13 mouse cellular contexts compared by ENCODE assay signal in genomic region chr19:6971644-6972043, GRCm38 (mm10). TPM values are rescaled to one million over a fixed set of nuclear protein-coding genes. Genes with fewer than 3 reads are reported as not detected.
A peak's percentile ranks its signal among the peaks of the same experiment; 100 is the strongest.
DNase-seq lines count a peak whose midpoint lies in the region; ATAC-seq lines count a peak whose summit lies in the region.
"Had no signal": no experiment of that assay in that cellular context is flagged by ENCODE, and none has a peak within 500 bp of the region (broad histone marks: within the 10 kb centered on the region; RNA-seq: fewer than 3 reads in every experiment).

No protein-coding gene starts in this region.

- no peaks in the 10 kb centered on the region for H3K9me3 ChIP-seq in hindbrain, embryonic 16.5 days (ENCODE audit: control insufficient read depth, low read length)
- H3K9me3 ChIP-seq in hindbrain, embryonic 11.5 days (ENCODE audit: control insufficient read depth, low read length): no peaks in the 10 kb centered on the region
- H3K9me3 ChIP-seq in embryonic facial prominence, embryonic 14.5 days (ENCODE audit: control insufficient read depth, low read length): no peaks in the 10 kb centered on the region

- no peak overlapping the region for H3K4me3 ChIP-seq in hindbrain, embryonic 16.5 days (ENCODE audit: low read length)
- H3K4me3 ChIP-seq in hindbrain, embryonic 11.5 days (ENCODE audit: low read depth, low read length): no peak overlapping the region
- H3K4me3 ChIP-seq in embryonic facial prominence, embryonic 14.5 days (ENCODE audit: low read depth, low read length): no peak overlapping the region
- H3K4me3 ChIP-seq: erythroblast, embryonic 14.5 days had no signal

- no peak for DNase-seq in hindbrain, embryonic 11.5 days (ENCODE audit: low spot score)
- DNase-seq in 3134 (ENCODE audit: extremely low read depth, insufficient read length, low spot score) (peak; percentile 43), 3T3-L1 (ENCODE audit: low read depth, low spot score) (peak; percentile 25)
- DNase-seq in embryonic facial prominence, embryonic 14.5 days (ENCODE audit: low spot score): no peak
- DNase-seq in left cerebral cortex, postnatal 4 days: no peak
- DNase-seq in kidney, postnatal 10 days: no peak
- DNase-seq in cerebellum, adult 11 months: no peak
- DNase-seq: cerebellum, adult 9-10 months; gastrocnemius, postnatal 10 days; kidney, adult 2 months had no signal

- no peak overlapping the region for H3K4me2 ChIP-seq in hindbrain, embryonic 16.5 days (ENCODE audit: low read length)
- no peak overlapping the region for H3K4me2 ChIP-seq in hindbrain, embryonic 11.5 days (replicated peaks; ENCODE audit: low read depth, low read length)
- H3K4me2 ChIP-seq in embryonic facial prominence, embryonic 14.5 days (ENCODE audit: low read depth, low read length): no peak overlapping the region

- H3K4me1 ChIP-seq in hindbrain, embryonic 16.5 days (ENCODE audit: control insufficient read depth, insufficient read depth, low read depth, low read length): peaks cover 24% of the 10 kb centered on the region
- peaks cover 5% of the 10 kb centered on the region for H3K4me1 ChIP-seq in hindbrain, embryonic 11.5 days (replicated peaks; ENCODE audit: control insufficient read depth, insufficient read depth, low read length)
- H3K4me1 ChIP-seq in embryonic facial prominence, embryonic 14.5 days (ENCODE audit: control insufficient read depth, insufficient read depth, low read length): peaks cover 28% of the 10 kb centered on the region

- H3K27me3 ChIP-seq in hindbrain, embryonic 16.5 days (replicated peaks; ENCODE audit: control insufficient read depth, insufficient read depth, low read length): peaks cover 10% of the 10 kb centered on the region
- H3K27me3 ChIP-seq in hindbrain, embryonic 11.5 days (ENCODE audit: control insufficient read depth, insufficient read depth, low read length): peaks cover 8% of the 10 kb centered on the region
- H3K27me3 ChIP-seq in embryonic facial prominence, embryonic 14.5 days (replicated peaks; ENCODE audit: control insufficient read depth, insufficient read depth, low read length): no peaks in the 10 kb centered on the region
- H3K27me3 ChIP-seq: Patski had no signal

- no peak overlapping the region for H3K27ac ChIP-seq in hindbrain, embryonic 16.5 days (ENCODE audit: low read depth, low read length)
- H3K27ac ChIP-seq in hindbrain, embryonic 11.5 days (ENCODE audit: low read depth, low read length): no peak overlapping the region
- H3K27ac ChIP-seq in embryonic facial prominence, embryonic 14.5 days (replicated peaks; ENCODE audit: low read depth, low read length): 0 out of 2 replicates have a peak overlapping the region, but pooled peaks have one; percentile 1

- no peaks in the 10 kb centered on the region for H3K36me3 ChIP-seq in hindbrain, embryonic 16.5 days (ENCODE audit: control insufficient read depth, insufficient read depth, low read length)
- no peaks in the 10 kb centered on the region for H3K36me3 ChIP-seq in hindbrain, embryonic 11.5 days (ENCODE audit: control insufficient read depth, insufficient read depth, low read length)
- no peaks in the 10 kb centered on the region for H3K36me3 ChIP-seq in embryonic facial prominence, embryonic 14.5 days (ENCODE audit: control insufficient read depth, insufficient read depth, low read length)

- peak overlapping the region; percentile 5; the same call in 1 of the 2 replicates for H3K9ac ChIP-seq in hindbrain, embryonic 16.5 days (ENCODE audit: low read depth, low read length)
- H3K9ac ChIP-seq in hindbrain, embryonic 11.5 days (ENCODE audit: low read depth, low read length): no peak overlapping the region
- 0 out of 2 replicates have a peak overlapping the region, but pooled peaks have one; percentile 14 for H3K9ac ChIP-seq in embryonic facial prominence, embryonic 14.5 days (ENCODE audit: low read depth, low read length)

- WGBS in hindbrain, embryonic 16.5 days: 41% methylated on average over 6 of the region's 6 CpGs
- 29% methylated on average over 6 of the region's 6 CpGs for WGBS in hindbrain, embryonic 11.5 days
- WGBS in embryonic facial prominence, embryonic 14.5 days: 33% methylated on average over 6 of the region's 6 CpGs

- no peak for ATAC-seq in hindbrain, embryonic 16.5 days
- no peak for ATAC-seq in hindbrain, embryonic 11.5 days (ENCODE audit: low FRiP score)
- ATAC-seq in embryonic facial prominence, embryonic 14.5 days (ENCODE audit: low read depth): no peak
- ATAC-seq: Patski had no signal

- intact Hi-C loops in left cerebral cortex, postnatal 4 days (cut with DNase I): no loop called here

RNA-seq across cellular contexts. Expression of gene Ppp1r14b, which starts 3.1 kb away (rescaled TPM):
- polyA plus RNA-seq in hindbrain, embryonic 16.5 days (2015; fragmentation: Nextera tagmentation; extraction: Ambion mirVana): 89.4 and 96.8 TPM in 2 replicates
- polyA plus RNA-seq in hindbrain, embryonic 11.5 days (2014; fragmentation: Nextera tagmentation; extraction: Ambion mirVana): 180 and 249 TPM in 2 replicates
- polyA plus RNA-seq in embryonic facial prominence, embryonic 14.5 days (2014; fragmentation: Nextera tagmentation; extraction: Ambion mirVana): 277 and 302 TPM in 2 replicates
- total RNA-seq in left cerebral cortex, postnatal 4 days (2021): 100 to 1,000 TPM; 335 to 369 TPM

RNA-seq across cellular contexts. Expression of gene Plcb3, which starts 4.6 kb away (rescaled TPM):
- polyA plus RNA-seq in hindbrain, embryonic 16.5 days (2015; fragmentation: Nextera tagmentation; extraction: Ambion mirVana): 13.1 and 13.8 TPM in 2 replicates
- polyA plus RNA-seq in hindbrain, embryonic 11.5 days (2014; fragmentation: Nextera tagmentation; extraction: Ambion mirVana): 14.6 and 14.8 TPM in 2 replicates
- polyA plus RNA-seq in embryonic facial prominence, embryonic 14.5 days (2014; fragmentation: Nextera tagmentation; extraction: Ambion mirVana): 31.4 and 36.8 TPM in 2 replicates
- total RNA-seq in left cerebral cortex, postnatal 4 days (2021): 10 to 100 TPM; 13.7 to 15.1 TPM

RNA-seq across cellular contexts. Expression of gene Fkbp2, which starts 8.7 kb away (rescaled TPM):
- 159 and 192 TPM in 2 replicates for polyA plus RNA-seq in hindbrain, embryonic 16.5 days (2015; fragmentation: Nextera tagmentation; extraction: Ambion mirVana)
- 73.7 and 79.3 TPM in 2 replicates for polyA plus RNA-seq in hindbrain, embryonic 11.5 days (2014; fragmentation: Nextera tagmentation; extraction: Ambion mirVana)
- polyA plus RNA-seq in embryonic facial prominence, embryonic 14.5 days (2014; fragmentation: Nextera tagmentation; extraction: Ambion mirVana): 72.4 and 81.0 TPM in 2 replicates
- total RNA-seq in left cerebral cortex, postnatal 4 days (2021): 10 to 100 TPM; 43.7 to 44.4 TPM

RNA-seq across cellular contexts. Expression of gene Vegfb, which starts 15.8 kb away (rescaled TPM):
- 49.6 and 71.2 TPM in 2 replicates for polyA plus RNA-seq in hindbrain, embryonic 16.5 days (2015; fragmentation: Nextera tagmentation; extraction: Ambion mirVana)
- 21.4 TPM in 2 replicates for polyA plus RNA-seq in hindbrain, embryonic 11.5 days (2014; fragmentation: Nextera tagmentation; extraction: Ambion mirVana)
- polyA plus RNA-seq in embryonic facial prominence, embryonic 14.5 days (2014; fragmentation: Nextera tagmentation; extraction: Ambion mirVana): 41.0 and 43.9 TPM in 2 replicates
- 10 to 100 TPM; 74.4 to 80.7 TPM for total RNA-seq in left cerebral cortex, postnatal 4 days (2021)

RNA-seq across cellular contexts. Expression of gene Dnajc4, which starts 20.7 kb away (rescaled TPM):
- 22.7 and 24.8 TPM in 2 replicates for polyA plus RNA-seq in hindbrain, embryonic 16.5 days (2015; fragmentation: Nextera tagmentation; extraction: Ambion mirVana)
- 18.8 and 22.5 TPM in 2 replicates for polyA plus RNA-seq in hindbrain, embryonic 11.5 days (2014; fragmentation: Nextera tagmentation; extraction: Ambion mirVana)
- 21.7 and 22.1 TPM in 2 replicates for polyA plus RNA-seq in embryonic facial prominence, embryonic 14.5 days (2014; fragmentation: Nextera tagmentation; extraction: Ambion mirVana)
- 10 to 100 TPM; 14.0 to 17.7 TPM for total RNA-seq in left cerebral cortex, postnatal 4 days (2021)

Comparison
In these comparisons a context has a peak if more than half of its experiments do, and no peak if none do; other contexts are left out.
1. DNase-seq: peak in 3134 (single experiment) and 3T3-L1 (single experiment); none in hindbrain, embryonic 11.5 days (single experiment), embryonic facial prominence, embryonic 14.5 days (single experiment), left cerebral cortex, postnatal 4 days (single experiment), kidney, postnatal 10 days (single experiment) and cerebellum, adult 11 months (single experiment).